8 mouse cellular contexts compared by ENCODE assay signal in the genomic region with DNA sequence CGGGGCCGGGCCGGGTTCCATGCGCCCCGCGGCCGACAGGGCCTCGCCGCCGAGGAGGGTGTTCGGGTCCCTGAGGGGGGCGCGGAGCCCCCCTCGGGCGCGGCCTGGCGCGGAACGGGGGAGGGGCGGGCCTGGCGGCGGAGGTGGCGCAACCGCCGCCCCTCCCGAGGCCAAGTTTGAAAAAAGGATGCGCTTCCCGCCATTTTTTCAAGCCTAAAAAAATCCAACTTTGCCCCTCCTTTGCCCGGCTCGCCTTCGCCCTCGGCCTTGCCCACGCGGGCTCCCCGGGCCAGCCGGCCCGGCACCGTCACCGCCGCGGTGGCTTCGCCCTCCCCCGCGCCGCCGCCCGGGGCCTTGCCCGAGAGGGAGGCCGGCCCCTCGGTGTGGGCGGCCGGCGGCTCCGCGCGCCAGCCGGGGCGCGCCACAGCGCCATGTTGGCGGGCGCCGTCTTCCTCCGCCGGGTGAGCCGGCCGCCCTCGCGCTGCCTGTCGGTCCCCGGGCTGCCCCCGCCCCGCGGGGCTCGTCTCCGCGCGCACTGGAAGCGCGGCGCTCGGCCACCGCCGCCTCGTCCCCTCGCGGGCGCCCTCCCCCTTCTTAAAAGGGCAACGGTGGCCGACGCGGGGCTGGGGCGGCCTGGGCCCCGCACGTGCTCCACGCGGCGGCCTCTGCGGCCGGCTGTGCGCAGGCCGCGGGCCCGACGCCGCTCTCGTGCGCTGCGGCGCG. TPM values are rescaled to one million over a fixed set of nuclear protein-coding genes. Genes with fewer than 3 reads are reported as not detected.
A peak's percentile ranks its signal among the peaks of the same experiment; 100 is the strongest.
DNase-seq lines count a peak whose midpoint lies in the region; ATAC-seq and TF ChIP-seq lines count a peak whose summit lies in the region.

No protein-coding gene starts in this region.

- H3K36me3 ChIP-seq in CH12.LX (replicated peaks in 1 of 2; ENCODE audit: control insufficient read depth in 1 of 2, insufficient read depth in 1 of 2, low read length in 1 of 2): peaks cover 0 to 19% of the 10 kb centered on the region in 2 experiments
- H3K36me3 ChIP-seq in forebrain, embryonic 16.5 days (ENCODE audit: control insufficient read depth, insufficient read depth): no peaks in the 10 kb centered on the region

- in situ Hi-C loops in CH12.LX (cut with MboI; ENCODE audit: low pct_ligation_motif_present, low pct_unique_long_range_greater_than_20kb, low sequenced_read_pairs): no loop called here

- TF ChIP-seq POLR2A in CH12.LX (IDR thresholded peaks at IDR 0.05; ENCODE audit: low read depth, low read length): no peak
- no peak for TF ChIP-seq POLR2A in lung, adult 2 months (IDR thresholded peaks at IDR 0.05; ENCODE audit: borderline replicate concordance, extremely low read depth, low read depth, low read length)

- WGBS in forebrain, embryonic 16.5 days: under 1% methylated on average over 82 of the region's 111 CpGs
- WGBS in lung, adult 2 months: under 1% methylated on average over 108 of the region's 111 CpGs

- H3K4me3 ChIP-seq in CH12.LX (replicated peaks in 1 of 3; ENCODE audit: low read depth in 2 of 3, low read length in 2 of 3, poor library complexity in 1 of 3): peak overlapping the region; percentile 61 to 96 (median 80)
- H3K4me3 ChIP-seq in forebrain, embryonic 16.5 days (replicated peaks; ENCODE audit: low read length): peak overlapping the region; percentile 94
- peak overlapping the region; percentile 87 for H3K4me3 ChIP-seq in layer of hippocampus, adult 2 months
- peak overlapping the region; percentile 74 for H3K4me3 ChIP-seq in lung, adult 2 months (replicated peaks; ENCODE audit: extremely low read depth, low read depth, low read length)

- no peak for TF ChIP-seq CTCF in CH12.LX (conservative IDR thresholded peaks at IDR 0.05 in 1 of 2, IDR thresholded peaks at IDR 0.05 in 1 of 2; ENCODE audit: low read depth in 2 of 2, low read length in 2 of 2)
- TF ChIP-seq CTCF in layer of hippocampus, adult 2 months (conservative IDR thresholded peaks at IDR 0.05): no peak
- no peak for TF ChIP-seq CTCF in lung, adult 2 months (IDR thresholded peaks at IDR 0.05; ENCODE audit: insufficient read depth, low read length)

- intact Hi-C loops in heart, postnatal 25 days (cut with DNase I): loop anchor here (1.0 to 5.0 kb wide), 3 partner anchors 35 to 63 kb away; partner anchors contain the start of genes Nans and Trmo

- peak; percentile 28; the same call in 1 of the 2 replicates for ATAC-seq in cerebellum, adult (ENCODE audit: insufficient number of reproducible peaks, low FRiP score, low TSS enrichment)
- peak; percentile 29 for ATAC-seq in forebrain, embryonic 16.5 days

- H3K9me3 ChIP-seq in CH12.LX (replicated peaks; ENCODE audit: low read length): no peaks in the 10 kb centered on the region
- no peaks in the 10 kb centered on the region for H3K9me3 ChIP-seq in forebrain, embryonic 16.5 days (ENCODE audit: control insufficient read depth, low read length)

- no peak for TF ChIP-seq EP300 in CH12.LX (IDR thresholded peaks at IDR 0.05; ENCODE audit: low read length)

- dilution Hi-C loops in CH12.LX (cut with MboI; ENCODE audit: extremely low pct_ligation_motif_present, extremely low pct_unique_long_range_greater_than_20kb, low sequenced_read_pairs): no loop called here

- peaks cover 15 to 44% of the 10 kb centered on the region in 2 experiments for H3K4me1 ChIP-seq in CH12.LX (ENCODE audit: control insufficient read depth in 1 of 2, insufficient read depth in 2 of 2)
- peaks cover 34% of the 10 kb centered on the region for H3K4me1 ChIP-seq in forebrain, embryonic 16.5 days (replicated peaks; ENCODE audit: control insufficient read depth, insufficient read depth, low read length)
- H3K4me1 ChIP-seq in lung, adult 2 months (ENCODE audit: control insufficient read depth, insufficient read depth, low read length): peaks cover 6% of the 10 kb centered on the region

- H3K27me3 ChIP-seq in CH12.LX (replicated peaks): no peaks in the 10 kb centered on the region
- no peaks in the 10 kb centered on the region for H3K27me3 ChIP-seq in forebrain, embryonic 16.5 days (replicated peaks; ENCODE audit: control insufficient read depth, insufficient read depth, low read length)

- peak; percentile 47 for DNase-seq in CH12.LX (ENCODE audit: extremely low read depth)
- peak; percentile 49 for DNase-seq in heart, postnatal 25 days (ENCODE audit: low spot score)
- peak in 1 of 2 experiments; percentile 61 for DNase-seq in layer of hippocampus, adult 2 months (ENCODE audit: low spot score in 2 of 2)
- peak; percentile 79 for DNase-seq in lung, adult 2 months
- peak; percentile 53 for DNase-seq in ovary, adult 18-20 months (ENCODE audit: low spot score)
- DNase-seq in thymus, adult 18-20 months: peak; percentile 48 to 61

- peak overlapping the region; percentile 100 for H3K9ac ChIP-seq in CH12.LX (ENCODE audit: insufficient read depth, low read depth)
- peak overlapping the region; percentile 97 for H3K9ac ChIP-seq in forebrain, embryonic 16.5 days (replicated peaks; ENCODE audit: low read depth, low read length)

- H3K4me2 ChIP-seq in CH12.LX (ENCODE audit: insufficient read depth, low read depth, poor library complexity, severe bottlenecking): peak overlapping the region; percentile 88
- H3K4me2 ChIP-seq in forebrain, embryonic 16.5 days (ENCODE audit: low read length): peak overlapping the region; percentile 93

- H3K27ac ChIP-seq in CH12.LX (ENCODE audit: insufficient read depth, low read depth): peak overlapping the region; percentile 93
- peak overlapping the region; percentile 98 for H3K27ac ChIP-seq in forebrain, embryonic 16.5 days (ENCODE audit: low read length)
- H3K27ac ChIP-seq in layer of hippocampus, adult 2 months: peak overlapping the region; percentile 97

- peaks cover 52% of the 10 kb centered on the region for H3K79me2 ChIP-seq in CH12.LX (replicated peaks; ENCODE audit: control insufficient read depth, extremely low read depth, insufficient read depth, poor library complexity, severe bottlenecking)

- no peak for TF ChIP-seq RAD21 in CH12.LX (IDR thresholded peaks at IDR 0.05; ENCODE audit: low read depth, low read length)

TF ChIP-seq in CH12.LX, 34 proteins besides CTCF, POLR2A, EP300 and RAD21:
- TF ChIP-seq ZNF384 (IDR thresholded peaks at IDR 0.05; ENCODE audit: low read depth, low read length): peak; percentile 59; the same call in 1 of the 2 replicates
- 0 out of 2 replicates have a peak, but pooled peaks have one; percentile 6 for TF ChIP-seq ELF1 (IDR thresholded peaks at IDR 0.05; ENCODE audit: low read depth, low read length)
- no peak for TF ChIP-seq USF1 (IDR thresholded peaks at IDR 0.05; ENCODE audit: low read depth, low read length)
- TF ChIP-seq SIN3A (IDR thresholded peaks at IDR 0.05; ENCODE audit: low read length): peak; percentile 66
- no peak for TF ChIP-seq TBP (conservative IDR thresholded peaks at IDR 0.05; ENCODE audit: low read depth, low read length)
- 0 out of 2 replicates have a peak, but pooled peaks have one; percentile 3 for TF ChIP-seq NELFE (IDR thresholded peaks at IDR 0.05; ENCODE audit: low read depth, low read length)
- TF ChIP-seq NRF1 (IDR thresholded peaks at IDR 0.05; ENCODE audit: low read depth, low read length): no peak
- TF ChIP-seq BHLHE40 (IDR thresholded peaks at IDR 0.05; ENCODE audit: low read depth, low read length): no peak
- TF ChIP-seq ZKSCAN1 (IDR thresholded peaks at IDR 0.05; ENCODE audit: borderline replicate concordance, low read depth, low read length): no peak
- no peak for TF ChIP-seq CHD1 (IDR thresholded peaks at IDR 0.05; ENCODE audit: low read depth, low read length)
- TF ChIP-seq CHD2 (IDR thresholded peaks at IDR 0.05; ENCODE audit: low read length): 0 out of 2 replicates have a peak, but pooled peaks have one; percentile 17
- TF ChIP-seq PAX5 (IDR thresholded peaks at IDR 0.05; ENCODE audit: low read length): no peak
- no peak for TF ChIP-seq MAX (IDR thresholded peaks at IDR 0.05; ENCODE audit: low read length)
- TF ChIP-seq TCF12 (IDR thresholded peaks at IDR 0.05; ENCODE audit: low read depth, low read length): peak; percentile 18; the same call in 1 of the 2 replicates
TF ChIP-seq in CH12.LX: peak in this region for 6.

RNA-seq across cellular contexts. Expression of gene Anp32b, which starts 1.2 kb away (rescaled TPM):
- total RNA-seq in CH12.LX (2012; rRNA removed) (37.5 and 45.2 TPM in 2 replicates), CH12.LX (2014; rRNA removed) (22.9 and 29.4 TPM in 2 replicates)
- polyA plus RNA-seq in CH12.LX (2012; ENCODE audit: insufficient read length, low read depth): 864 and 1,039 TPM in 2 replicates
- 105 and 114 TPM in 2 replicates for polyA plus RNA-seq in forebrain, embryonic 16.5 days (2015; fragmentation: Nextera tagmentation; extraction: Ambion mirVana)
- total RNA-seq in heart, postnatal 25 days (2021): 10 to 100 TPM; 51.7 to 57.3 TPM
- 10 to 100 TPM; 54.4 to 56.5 TPM for total RNA-seq in layer of hippocampus, adult 2 months (2021)
- polyA plus RNA-seq in lung, adult 2 months (2012; rRNA removed): 14.4 and 19.2 TPM in 2 replicates

RNA-seq across cellular contexts. Expression of gene Nans, which starts 37.1 kb away (rescaled TPM):
- total RNA-seq in CH12.LX (2012; rRNA removed): 103 and 119 TPM in 2 replicates
- 140 and 150 TPM in 2 replicates for total RNA-seq in CH12.LX (2014; rRNA removed)
- polyA plus RNA-seq in CH12.LX (2012; ENCODE audit: insufficient read length, low read depth): 127 and 173 TPM in 2 replicates
- 81.1 and 85.5 TPM in 2 replicates for polyA plus RNA-seq in forebrain, embryonic 16.5 days (2015; fragmentation: Nextera tagmentation; extraction: Ambion mirVana)
- 10 to 100 TPM; 15.5 to 16.5 TPM for total RNA-seq in heart, postnatal 25 days (2021)
- 10 to 100 TPM; 17.5 to 20.1 TPM for total RNA-seq in layer of hippocampus, adult 2 months (2021)
- polyA plus RNA-seq in lung, adult 2 months (2012; rRNA removed): 20.1 and 21.6 TPM in 2 replicates

RNA-seq across cellular contexts. Expression of gene Hemgn, which starts 38.6 kb away (rescaled TPM):
- 0.04 TPM in 1 of 2 replicates, not detected in the other for total RNA-seq in CH12.LX (2012; rRNA removed)
- total RNA-seq in CH12.LX (2014; rRNA removed): 0.09 TPM in 1 of 2 replicates, not detected in the other
- 0.11 TPM in 1 of 2 replicates, not detected in the other for polyA plus RNA-seq in CH12.LX (2012; ENCODE audit: insufficient read length, low read depth)
- 0.09 and 0.10 TPM in 2 replicates for polyA plus RNA-seq in forebrain, embryonic 16.5 days (2015; fragmentation: Nextera tagmentation; extraction: Ambion mirVana)
- under 1 TPM; 0.18 to 0.42 TPM for total RNA-seq in heart, postnatal 25 days (2021)
- total RNA-seq in layer of hippocampus, adult 2 months (2021): not detected
- polyA plus RNA-seq in lung, adult 2 months (2012; rRNA removed): not detected in 2 replicates

Comparison
In these comparisons a context has a peak if more than half of its experiments do, and no peak if none do; other contexts are left out.
1. RNA of gene Nans, which starts 37.1 kb away (total RNA-seq): 103 to 150 TPM in CH12.LX; 17.5 to 20.1 TPM in layer of hippocampus, adult 2 months and 15.5 to 16.5 TPM in heart, postnatal 25 days; every median in the first group is over 4 times any median in the second.
2. Peak in every context shown above with its lines, with median percentiles within 50 percentile points of each other: H3K27ac ChIP-seq and H3K4me3 ChIP-seq.